Mouse (Mus musculus) C2C12 (cell line): ENCODE data around the gene Oxtr.

ENCODE experiments used
- CEBPB ChIP-seq: IDR thresholded peaks from one replicate; pipeline ENCODE4 v1.6.1; 2011; ENCODE audit warnings: low read depth, mild to moderate bottlenecking, control low read depth, moderate library complexity
- CTCF ChIP-seq: IDR thresholded peaks from one replicate; pipeline ENCODE4 v1.5.1; 2011; ENCODE audit not compliant: control insufficient read depth, insufficient read depth, insufficient read length
- MYOG ChIP-seq: IDR thresholded peaks from one replicate; pipeline ENCODE4 v1.6.1; 2011; ENCODE audit not compliant: control insufficient read depth, insufficient read length; ENCODE audit errors: extremely low read depth

GRCm38 (mm10) chr6:112494620-112495081 is 4.9 kb upstream of the Oxtr start:
- no peak for TF ChIP-seq CEBPB
- TF ChIP-seq CTCF, result peak; percentile 17
- TF ChIP-seq MYOG, result no peak
